Mouse (Mus musculus) brain, adult 10 weeks (tissue): ENCODE measurements around the gene Tmc3. TPM values are rescaled to one million over a fixed set of nuclear protein-coding genes. Genes with fewer than 3 reads are reported as not detected.

ENCODE experiments used
- polyA plus RNA-seq: library from polyadenylated mRNA; stranded (reverse); fragments of 350-450 nt; fragmentation: Illumina TruSeq; extraction: RNeasy Lipid Tissue Mini Kit (QIAGEN cat#74804); gene quantifications from one replicate; pipeline ENCODE4 v1.2.3, GENCODE M21; 2015; ENCODE audit warnings: low read depth, low replicate concordance

The Tmc3 gene
- polyA plus RNA-seq = 0.27 TPM

DNA sequence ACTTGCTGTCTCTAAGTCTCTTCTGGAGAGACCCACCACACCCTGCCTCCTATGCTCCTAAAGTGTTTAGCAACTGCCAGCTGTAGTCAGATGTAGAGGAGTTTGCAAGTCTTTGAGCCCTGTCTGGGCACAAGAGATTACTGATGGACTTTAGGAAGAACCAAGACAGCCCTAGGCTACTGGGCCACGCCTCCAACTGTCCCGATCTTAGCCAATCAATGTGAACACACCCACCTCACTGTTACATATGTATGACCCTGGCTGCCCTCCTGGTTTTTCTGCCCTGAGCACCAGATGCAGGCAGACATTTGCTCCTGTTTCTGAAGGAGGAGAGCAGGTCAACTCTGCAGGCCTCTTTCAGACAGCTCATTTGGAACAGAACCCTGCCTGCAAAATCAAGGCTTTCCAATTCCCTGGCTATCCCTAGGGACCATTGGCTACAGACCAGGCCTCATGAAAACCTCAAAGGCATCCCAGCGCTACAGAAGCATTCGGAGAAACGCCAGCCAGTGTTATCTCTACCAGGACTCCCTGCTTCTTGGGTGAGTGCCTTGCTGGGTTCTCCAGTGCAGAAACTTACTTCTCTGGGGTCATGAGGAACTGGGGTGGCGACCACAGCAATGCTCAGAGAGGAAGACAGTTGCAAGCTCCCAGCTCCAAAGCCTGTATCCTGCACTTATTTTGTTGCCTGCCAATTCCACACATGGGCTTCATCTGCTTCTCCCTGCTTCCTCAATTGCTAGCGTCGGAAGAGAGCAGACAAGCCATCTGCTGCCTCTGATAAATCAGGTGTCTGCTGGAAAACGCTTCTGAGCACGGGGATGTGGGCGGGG lies at the start of gene Tmc3:
Gene Tmc3 (plus strand): TSS at position 289 of the 833 bp plus-strand sequence.

DNA sequence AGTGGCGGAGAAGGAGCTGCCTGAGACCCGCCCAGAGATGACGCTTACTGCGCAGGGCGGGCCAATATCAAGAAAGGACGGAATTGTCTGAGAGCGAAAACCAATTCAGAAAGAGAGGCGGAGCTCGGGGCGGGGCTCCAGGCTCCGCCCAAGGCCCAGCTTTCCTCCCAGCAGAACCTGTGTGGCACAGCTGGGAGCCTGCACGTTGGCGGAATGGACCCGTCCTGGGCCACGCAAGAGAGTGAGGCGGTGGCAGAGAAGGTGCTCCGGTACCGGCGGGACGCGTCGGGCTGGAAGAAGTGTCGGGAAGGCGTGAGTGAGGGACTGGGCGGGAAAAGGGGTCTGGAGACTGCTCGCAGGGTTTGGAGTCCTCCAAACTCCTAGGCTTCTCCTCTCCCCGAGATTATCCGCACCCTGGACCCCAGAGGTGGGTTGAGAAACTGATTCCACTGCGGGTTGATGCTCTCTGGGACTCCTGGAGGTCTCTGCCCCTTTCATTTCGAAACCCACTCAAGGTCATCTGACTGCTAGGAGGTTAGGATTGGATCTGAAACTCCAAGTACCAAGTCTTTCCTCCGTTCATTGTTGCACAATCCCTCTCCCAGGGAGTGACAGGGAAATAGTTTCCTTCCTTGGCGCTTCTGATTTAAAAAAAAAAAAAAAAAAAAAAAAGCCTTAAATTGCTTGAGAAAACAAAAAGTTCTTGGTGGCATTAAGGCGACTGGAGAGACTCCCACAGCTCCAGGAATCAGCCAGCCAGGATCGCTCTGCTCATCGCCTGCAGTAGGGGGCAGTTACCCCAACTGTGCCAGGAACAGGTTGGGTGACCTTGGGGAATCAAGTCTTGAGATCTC lies 47.3 kb downstream of the Tmc3 start, which contains the start of gene Stard5:
Gene Stard5 (plus strand): TSS at position 132 of the 854 bp plus-strand sequence.

Other genes with a start within 250 kb of the Tmc3 start
- 8.5 TPM for gene Stard5, start 47.0 kb downstream of the Tmc3 start, polyA plus RNA-seq
- 3.9 TPM for gene Il16, start 160.8 kb downstream of the Tmc3 start, polyA plus RNA-seq
- 4.2 TPM for gene Cfap161, start 210.0 kb downstream of the Tmc3 start, polyA plus RNA-seq